Mouse (Mus musculus): Measurements from ENCODE around the gene Acd.

The Acd gene

DNA sequence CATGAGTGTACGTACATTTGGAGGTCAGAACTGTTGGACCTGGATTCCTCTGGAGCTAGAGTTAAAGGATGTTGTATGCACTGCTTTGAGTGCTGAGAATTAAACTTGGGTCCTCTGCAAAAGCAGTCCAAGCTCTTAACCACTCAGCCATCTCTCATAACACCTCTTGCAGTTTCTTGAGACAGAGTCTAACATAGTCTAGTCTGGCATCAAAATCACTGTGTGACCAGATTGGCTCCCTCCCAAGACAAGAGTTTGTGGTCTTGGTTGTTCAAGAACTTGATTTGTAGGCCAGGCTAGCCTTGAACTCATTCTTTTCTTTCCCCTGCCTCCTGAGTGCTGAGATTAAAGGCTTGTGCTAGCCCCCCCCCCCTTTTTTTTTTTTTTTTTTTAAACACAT lies 52.0 kb downstream of the Acd start:
- no peak for DNase-seq (ENCODE audit: low read depth, low spot score)

Measured in brain, adult 2 months (tissue).